Mouse (Mus musculus): ENCODE data around the gene Grtp1.
A peak's percentile ranks its signal among the peaks of the same experiment; 100 is the strongest.

Gene Grtp1

DNA sequence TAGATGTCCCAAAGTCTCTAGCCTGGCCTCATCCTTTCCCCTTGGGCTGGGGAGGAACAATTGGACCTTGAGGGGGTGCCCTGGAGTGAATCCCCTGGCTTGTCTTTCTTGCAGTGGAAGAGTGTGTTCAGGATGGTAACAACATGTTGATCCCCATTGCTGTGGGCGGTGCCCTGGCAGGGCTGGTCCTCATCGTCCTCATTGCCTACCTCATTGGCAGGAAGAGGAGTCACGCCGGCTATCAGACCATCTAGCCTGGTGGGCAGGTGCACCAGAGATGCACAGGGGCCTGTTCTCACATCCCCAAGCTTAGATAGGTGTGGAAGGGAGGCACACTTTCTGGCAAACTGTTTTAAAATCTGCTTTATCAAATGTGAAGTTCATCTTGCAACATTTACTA lies 26.1 kb downstream of the Grtp1 start:
- no peak for DNase-seq

DNA sequence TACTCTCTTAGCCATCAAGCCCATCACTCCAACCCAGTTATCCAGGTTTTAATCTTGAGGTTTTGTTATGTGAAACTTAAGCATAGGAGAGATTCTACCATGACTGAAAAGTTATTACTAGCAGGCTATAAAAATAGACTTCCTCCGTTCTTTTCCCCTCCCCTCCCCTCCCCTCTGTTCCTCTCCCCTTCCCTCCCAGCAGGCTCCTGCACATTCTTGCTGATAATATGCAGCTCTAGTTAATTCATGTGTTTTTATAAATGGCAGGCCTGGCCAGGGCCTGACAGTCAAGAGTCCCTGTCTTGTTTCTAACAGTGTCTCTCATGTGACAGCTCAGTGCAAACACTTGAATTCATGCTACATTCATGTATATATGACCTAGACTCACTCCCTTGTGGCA lies 29.9 kb downstream of the Grtp1 start:
- no peak for DNase-seq

DNA sequence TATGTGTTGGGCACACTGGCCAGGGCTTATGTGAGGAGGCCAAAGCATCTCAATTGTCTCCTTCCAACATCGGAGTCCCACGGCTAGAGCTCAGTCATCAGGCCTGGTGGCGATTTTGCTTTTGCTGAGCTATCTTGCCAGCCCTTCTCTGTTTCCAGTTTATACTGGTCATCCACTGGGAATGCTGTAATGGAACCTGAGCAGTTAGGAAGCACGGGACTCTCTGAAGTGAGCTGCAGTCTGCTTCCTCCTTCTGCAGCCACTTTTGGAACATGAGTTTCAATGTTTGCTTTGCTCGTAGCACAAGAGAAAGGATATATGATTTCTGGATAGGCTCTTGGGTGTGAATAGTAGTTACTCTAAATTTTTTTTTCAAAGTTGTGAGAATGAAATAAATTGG lies 36.1 kb downstream of the Grtp1 start:
- no peak for DNase-seq

DNA sequence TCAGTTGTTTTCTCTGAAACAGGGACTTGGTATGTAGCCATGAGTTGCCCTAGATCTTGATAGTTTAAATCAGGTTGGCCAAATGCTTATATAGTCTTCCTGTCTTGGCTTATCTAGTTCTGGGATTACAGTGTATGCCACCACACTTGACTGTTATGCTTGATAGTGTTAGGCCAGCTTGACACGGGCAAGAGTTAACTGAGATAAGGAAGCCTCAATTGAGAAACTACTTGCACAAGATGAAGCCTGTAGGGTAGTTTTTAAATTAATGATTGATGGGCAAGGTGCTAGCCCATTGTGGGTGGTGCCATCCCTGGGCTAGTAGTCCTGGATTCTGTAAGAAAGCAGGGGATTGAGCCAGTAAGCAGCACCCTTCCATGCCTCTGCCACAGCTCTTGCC lies 36.9 kb downstream of the Grtp1 start:
- no peak for DNase-seq

DNA sequence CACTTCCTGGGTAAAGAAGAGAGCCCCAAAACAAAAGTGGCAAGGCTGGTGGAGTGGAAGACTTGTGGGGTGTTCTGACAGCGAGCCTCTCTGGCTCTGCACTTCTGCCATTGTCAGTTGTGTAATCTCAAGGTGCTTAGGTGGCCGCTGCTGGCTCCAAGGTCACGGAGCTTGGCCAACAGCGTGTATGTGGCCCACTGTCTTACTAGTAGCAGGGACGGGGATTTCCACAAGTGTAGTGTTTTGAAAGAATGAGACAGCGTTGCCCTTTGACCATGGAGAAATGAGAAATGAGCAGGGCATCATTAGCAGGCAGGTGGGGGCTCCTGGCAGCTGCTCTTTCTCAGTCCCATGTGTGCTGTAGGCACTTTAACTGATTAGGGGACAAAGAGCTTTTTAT lies 38.3 kb downstream of the Grtp1 start:
- DNase-seq, result no peak

DNA sequence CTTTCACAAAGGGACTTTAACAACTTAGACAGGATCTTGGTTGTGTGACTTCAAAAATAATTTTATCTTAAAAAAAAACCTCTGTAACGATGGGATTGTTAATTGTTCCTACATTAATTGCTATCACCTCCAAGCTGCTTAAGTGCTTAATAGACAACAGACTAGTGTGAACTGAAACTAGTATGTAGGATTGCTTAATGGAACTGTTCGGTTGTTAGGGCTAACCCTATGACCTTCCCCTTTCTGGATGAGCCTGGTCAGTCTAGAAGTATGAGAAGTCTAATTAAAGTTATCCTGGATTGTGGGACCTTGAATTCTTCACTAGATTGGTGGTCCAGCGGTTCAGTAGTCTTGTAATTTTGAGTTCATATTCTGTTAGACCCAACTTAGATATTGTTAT lies 39.7 kb downstream of the Grtp1 start:
- no peak for DNase-seq

DNA sequence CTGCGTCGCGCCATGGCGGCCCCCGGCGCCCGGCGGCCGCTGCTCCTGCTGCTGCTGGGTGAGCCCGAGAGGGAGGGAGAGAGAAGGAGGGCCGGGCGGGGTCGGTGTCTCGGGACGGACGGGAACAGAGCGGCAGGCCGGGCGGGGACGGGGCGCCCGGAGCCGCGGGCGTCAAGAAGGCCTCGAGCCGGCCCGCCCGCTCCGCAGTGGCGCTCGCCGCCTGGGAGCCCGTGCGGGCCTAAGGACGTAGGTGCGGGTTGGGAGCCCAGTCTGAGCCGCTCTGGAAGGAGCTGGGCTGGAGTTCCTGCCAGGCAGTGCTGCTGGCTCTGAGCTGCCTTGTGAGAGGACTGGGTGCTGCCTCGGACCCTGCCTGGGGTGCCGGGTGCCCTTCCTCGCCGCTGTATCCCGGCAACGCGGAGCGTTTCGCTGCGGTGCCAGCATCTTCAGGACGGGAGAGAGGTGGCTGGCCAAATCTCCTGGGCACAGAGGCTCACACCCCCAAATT lies 41.0 kb downstream of the Grtp1 start:
- DNase-seq, result no peak

DNA sequence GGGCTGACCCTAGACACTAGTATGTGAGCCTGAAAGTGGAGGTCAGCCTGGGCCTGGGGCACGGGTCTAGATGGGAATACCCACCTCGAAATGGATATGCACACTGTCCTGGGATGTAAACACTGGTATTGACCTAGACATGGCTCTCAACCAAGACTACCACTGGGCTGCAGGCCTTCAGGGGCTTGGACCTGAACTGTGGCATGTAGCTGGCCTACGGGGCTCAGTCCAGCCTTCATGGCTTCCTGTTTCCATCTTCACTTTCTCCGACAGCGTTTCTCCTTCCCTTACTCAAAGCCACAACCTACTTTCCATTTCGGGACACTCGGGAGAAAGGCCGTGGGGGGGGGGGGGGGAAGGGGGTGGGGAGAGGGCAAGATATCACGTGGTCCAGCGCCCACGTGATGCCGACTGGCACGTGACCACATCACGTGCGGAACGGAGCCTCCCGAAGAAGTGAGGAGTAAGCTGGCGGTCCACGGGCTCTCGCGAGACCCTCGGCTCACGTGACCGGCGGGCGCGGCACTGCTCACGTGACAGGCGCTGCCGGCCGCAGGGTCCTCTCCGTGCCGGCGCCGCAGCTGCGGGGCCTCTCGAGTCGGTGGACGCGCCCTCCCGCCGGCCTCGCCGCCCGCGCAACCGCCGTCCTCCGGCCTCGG lies 41.6 kb downstream of the Grtp1 start, which contains the start of gene Lamp1:
Lamp1 (plus strand) TSS at position 444 of the 659 bp plus-strand sequence.
- peak; percentile 94 to 96 for DNase-seq

DNA sequence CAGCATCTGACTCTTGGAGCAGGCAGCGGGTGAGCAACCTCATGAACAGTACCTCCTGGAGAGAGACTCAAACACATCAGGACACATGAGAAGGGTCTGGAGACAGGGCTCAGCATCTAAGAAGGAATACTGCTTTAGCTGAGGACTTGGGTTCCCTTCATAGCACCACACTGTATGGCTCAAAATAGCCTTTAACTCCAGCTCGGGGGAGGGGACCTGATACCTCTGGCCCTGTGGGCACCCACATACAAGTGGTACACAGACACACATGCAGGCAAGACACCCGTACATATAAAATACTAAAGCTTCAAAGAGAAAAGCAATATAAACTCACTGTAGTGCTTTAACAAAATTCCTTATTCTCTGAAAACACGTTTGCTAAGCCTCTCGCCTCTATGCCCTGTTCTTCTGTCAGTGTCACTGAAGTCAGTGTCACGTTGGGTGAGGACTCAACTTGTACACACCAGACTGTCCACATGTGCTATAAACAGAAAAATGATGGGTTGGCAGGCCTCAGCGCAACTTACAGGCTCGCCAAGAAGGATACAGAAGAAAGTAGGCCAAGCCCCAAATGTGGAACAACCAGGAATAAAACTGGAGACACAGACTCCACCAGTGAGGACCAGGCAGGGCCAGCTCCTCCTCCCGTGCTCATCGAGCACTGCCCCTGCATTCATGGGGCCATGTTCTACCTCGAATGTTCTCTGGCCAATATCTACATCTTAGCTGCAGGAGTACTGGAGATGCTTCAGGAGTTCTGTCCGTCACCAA lies 43.9 kb downstream of the Grtp1 start:
- DNase-seq, result no peak

DNA sequence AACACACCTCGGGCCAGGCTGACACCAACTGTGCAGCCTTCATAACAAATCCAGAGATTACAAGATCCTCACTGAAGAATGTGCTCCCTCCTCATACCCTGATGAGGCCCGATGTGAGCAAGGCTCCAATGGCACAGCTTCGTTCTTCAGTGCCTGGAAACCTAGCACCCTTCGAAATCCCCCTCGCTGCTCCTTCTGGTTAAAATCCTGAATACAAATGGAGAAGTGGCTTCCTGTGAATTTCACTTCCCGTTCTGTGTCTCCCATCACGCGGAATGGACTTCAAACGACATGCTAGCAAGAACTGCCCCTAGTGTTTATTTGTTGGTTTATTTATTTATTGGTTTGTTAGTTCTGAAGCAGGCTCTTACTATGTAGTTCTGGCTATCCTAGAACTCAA lies 45.1 kb downstream of the Grtp1 start:
- DNase-seq, result no peak

DNA sequence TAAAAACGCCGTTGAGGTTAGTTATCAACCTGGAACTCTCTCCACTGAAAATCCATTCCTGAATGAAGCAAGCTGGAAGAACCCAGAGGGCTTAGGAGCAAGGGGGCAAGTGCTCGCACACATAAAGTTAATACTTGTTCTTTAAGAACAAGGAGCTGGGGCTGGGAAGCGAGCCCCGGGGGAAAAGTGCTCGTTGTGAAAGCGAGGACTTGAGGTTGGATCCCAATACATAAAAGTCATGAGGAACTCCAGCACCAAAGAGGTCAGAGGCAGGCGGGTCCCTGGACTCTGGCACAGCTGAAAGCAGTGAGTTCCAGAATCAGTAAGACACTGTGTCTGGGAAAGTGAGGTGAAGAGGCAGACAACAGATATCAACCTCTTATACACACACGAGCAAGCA lies 46.3 kb downstream of the Grtp1 start:
- DNase-seq, result no peak

DNA sequence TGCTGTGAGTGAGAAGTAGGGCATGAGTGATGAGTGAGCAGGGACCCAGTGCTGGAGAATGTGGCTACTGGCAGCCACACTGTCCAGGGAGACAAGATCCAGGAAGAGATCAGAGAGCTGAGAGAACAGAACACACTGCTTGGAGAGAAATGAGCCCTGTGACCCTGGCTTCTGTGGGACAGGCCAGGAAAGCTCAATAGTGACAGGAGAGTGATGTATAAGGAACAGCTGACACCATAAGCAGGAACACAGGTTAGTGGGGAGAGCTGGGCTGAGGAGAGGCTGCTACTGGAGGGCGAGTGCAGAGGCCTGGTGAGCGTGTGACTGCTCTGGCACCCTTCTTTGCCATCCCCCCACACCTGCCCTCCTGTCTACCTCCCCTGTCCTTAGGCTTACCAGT lies 49.5 kb downstream of the Grtp1 start:
- DNase-seq, result no peak

DNA sequence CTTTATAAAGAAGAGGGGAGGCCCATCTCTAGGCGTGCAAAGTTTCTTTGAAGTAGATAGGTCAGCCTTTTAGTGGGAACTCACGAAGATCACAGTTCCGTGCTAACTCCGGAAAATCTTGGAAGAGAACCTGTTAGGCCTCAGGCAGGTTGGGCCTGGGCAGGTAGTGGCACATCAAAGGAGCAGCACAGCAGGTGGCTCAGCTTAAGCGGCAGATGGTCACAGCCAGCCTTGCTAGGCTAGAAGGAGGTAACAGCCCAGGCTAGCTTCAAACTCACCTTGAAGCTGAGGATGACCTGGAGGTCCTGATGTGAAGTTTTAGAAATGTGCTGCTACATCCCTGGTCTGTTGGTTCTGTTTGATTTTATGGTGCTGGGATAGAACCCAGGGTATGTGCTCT lies 50.6 kb downstream of the Grtp1 start:
- DNase-seq, result no peak

DNA sequence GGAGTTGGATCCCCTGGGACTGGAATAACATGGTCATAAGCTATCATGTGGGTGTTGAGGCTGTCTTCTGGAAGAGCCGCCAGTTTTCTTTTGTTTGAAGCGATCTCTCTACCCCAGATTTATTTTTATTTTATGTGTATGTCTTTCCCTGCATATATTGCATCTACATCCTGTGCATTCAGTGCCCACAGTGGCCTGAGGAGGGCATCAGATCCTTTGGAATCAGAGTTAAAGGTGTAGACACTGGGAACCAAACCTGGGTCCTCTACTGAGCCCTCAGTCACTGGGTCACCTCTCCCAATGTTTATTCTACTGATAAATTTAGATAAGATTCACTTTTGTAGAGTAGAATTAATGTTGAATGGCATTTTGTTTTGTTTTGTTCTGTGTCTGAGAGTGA lies 51.1 kb downstream of the Grtp1 start:
- DNase-seq, result no peak

DNA sequence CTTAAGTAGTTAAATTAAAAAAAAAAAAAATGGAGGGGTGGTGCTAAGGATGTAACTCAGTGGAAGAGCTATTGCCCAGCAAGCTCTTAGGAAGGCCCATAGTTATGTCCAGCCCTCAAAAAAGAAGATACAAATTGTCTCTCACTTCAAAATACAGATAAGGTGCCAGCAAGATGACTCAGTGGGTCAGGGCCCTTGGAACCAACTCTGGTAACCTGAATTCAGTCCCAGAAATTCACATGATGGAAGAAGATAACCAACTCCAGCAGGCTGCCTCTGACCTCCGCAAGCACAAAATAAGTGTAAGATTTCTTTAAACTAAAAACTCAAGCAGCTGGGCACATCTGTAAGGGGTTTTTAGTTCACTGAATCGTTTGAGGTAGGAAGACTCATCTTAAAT lies 51.9 kb downstream of the Grtp1 start:
- no peak for DNase-seq

DNA sequence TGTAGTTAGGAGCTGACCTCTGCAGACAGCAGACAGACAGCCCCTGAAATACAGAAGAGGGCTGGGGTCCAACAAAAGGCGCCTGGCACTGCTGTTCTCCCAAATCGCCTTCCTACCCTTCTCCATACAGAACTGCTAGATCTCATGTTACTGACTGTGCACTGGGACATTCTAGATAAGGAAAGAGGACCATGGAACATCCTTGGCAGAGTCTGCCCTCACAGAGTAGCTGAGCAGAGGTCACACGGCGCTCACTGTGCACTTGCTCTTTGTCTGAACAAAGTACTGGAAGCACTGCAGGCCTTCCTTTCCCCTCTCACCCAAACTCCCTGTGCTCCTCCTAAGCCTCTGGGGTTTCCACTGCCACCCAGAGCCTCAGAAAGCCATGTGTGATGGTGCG lies 58.7 kb downstream of the Grtp1 start:
- no peak for DNase-seq

DNA sequence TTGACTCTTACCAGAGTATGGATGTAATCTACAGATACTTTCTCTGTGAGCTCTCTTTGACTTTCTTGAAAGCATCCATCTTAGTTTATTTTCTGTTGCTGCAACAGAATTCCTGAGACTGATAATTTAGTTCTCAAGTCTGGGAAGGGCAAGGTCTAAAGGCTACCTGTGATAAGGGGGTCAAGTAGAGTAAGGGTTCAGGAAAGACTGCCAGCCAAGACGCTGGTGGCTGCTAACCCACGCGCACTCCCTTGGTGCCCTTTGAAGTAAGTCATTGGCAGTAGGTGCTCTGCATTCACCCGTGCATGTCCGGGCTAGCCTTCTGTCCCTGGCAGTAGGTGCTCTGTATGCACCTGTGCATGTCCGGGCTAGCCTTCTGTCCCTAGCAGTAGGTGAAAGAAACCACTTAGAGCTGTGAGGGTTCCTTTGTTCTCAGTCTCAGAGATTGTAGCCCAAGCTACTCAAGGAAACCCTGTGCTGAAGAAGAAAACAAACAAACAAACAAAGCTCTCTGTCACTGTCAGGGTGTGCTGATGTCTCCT lies 60.7 kb downstream of the Grtp1 start:
- no peak for DNase-seq

DNA sequence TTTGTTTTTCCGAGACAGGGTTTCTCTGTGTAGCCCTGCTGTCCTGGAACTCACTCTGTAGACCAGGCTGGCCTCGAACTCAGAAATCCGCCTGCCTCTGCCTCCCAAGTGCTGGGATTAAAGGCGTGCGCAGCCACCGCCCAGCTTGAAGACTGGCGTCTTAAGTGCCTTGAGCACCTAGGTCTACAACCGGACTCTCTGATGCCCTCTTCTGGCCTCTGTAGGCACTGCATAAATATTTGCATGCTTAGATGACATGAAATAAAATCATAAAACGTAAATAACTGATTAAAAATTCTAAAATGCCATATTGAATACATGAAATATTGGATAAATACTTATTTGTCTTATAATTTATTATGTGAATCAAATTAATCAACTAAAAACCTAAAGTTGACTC lies 68.2 kb downstream of the Grtp1 start:
- peak in 1 of 2 experiments; percentile 46 for DNase-seq

DNA sequence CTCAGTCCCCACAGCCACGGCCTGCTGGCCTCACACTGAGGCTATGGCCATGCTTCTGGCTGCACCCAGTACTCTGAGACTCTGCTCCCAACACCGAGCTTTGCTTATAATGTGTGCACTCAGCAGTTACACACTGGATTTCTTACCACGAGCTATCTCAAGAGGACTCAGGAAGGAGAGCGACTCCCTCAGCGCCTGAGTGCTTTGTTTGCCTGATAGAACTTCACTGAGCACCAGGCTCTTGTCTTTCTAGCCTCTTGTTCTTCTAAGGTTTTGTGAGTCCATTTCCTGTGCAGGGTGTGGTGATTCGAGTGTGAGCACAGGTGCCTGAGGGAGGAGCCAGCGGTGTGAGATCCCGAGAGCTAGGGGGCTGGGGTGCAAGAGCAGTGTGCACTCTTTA lies 75.5 kb downstream of the Grtp1 start:
- DNase-seq, result no peak

DNA sequence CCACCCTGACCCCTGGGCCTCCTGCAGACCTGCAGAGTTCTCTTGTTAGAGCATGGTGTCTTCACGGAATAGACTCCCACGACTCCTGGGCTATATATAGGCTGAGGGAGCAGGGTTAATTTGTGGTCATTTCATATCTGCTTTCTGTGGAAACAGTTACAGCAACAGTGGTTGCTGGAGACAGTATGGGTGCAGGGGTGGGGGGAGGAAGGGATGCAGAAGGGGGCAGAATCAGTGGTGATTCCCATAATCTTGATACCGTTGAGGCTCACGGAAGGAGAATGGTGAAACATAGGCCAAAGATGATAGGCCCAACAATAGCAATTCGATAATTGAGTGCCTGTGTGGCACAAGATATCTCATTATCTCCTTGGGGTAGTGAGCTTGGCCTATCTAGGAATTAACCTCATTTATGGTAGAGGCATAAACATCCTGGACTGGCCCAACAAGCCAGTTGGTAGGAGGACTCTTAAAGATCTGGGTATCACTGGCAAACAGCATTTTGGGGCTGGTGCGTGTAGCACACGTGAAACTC lies 77.5 kb downstream of the Grtp1 start:
- no peak for DNase-seq

Data from spleen, adult 18-20 months (tissue).